Mouse (Mus musculus): ENCODE results near the gene Adh7. TPM values are rescaled to one million over a fixed set of nuclear protein-coding genes. Genes with fewer than 3 reads are reported as not detected.
A peak's percentile ranks its signal among the peaks of the same experiment; 100 is the strongest.

Adh7 gene
- 100 to 1,000 TPM in 2 of 4 experiments, 1 to 10 TPM in 2; 1.5 to 212 (median 76.4) TPM for total RNA-seq (2022)

GRCm38 (mm10) chr3:138217631-138218264, at the start of gene Adh7:
TSS of gene Adh7 (plus strand) at chr3:138217760.
- DNase-seq, result no peak

- no peak for DNase-seq
These were observed 44.3 kb upstream of the Adh7 start for GRCm38 (mm10) chr3:138173291-138173690.

- DNase-seq, result no peak
These were observed 42.0 kb upstream of the Adh7 start for GRCm38 (mm10) chr3:138175551-138175950.

GRCm38 (mm10) chr3:138182019-138182418, 35.5 kb upstream of the Adh7 start:
- no peak for DNase-seq

- no peak for DNase-seq
These were observed 34.2 kb upstream of the Adh7 start for GRCm38 (mm10) chr3:138183371-138183770.

- no peak for DNase-seq
These were observed 32.3 kb upstream of the Adh7 start for GRCm38 (mm10) chr3:138185290-138185689.

- DNase-seq, result no peak
These were observed 31.3 kb upstream of the Adh7 start for GRCm38 (mm10) chr3:138185995-138186930.

GRCm38 (mm10) chr3:138192260-138192659, 25.3 kb upstream of the Adh7 start:
- peak; percentile 43 for DNase-seq

GRCm38 (mm10) chr3:138193683-138194302, 23.8 kb upstream of the Adh7 start, which contains the start of gene 4930579F01Rik:
TSS of gene 4930579F01Rik (minus strand) at chr3:138193825.
- no peak for DNase-seq

- no peak for DNase-seq
These were observed 20.5 kb upstream of the Adh7 start for GRCm38 (mm10) chr3:138197093-138197492.

GRCm38 (mm10) chr3:138197556-138197955, 20.0 kb upstream of the Adh7 start:
- DNase-seq, result no peak

- peak; percentile 78 for DNase-seq
These were observed 19.4 kb upstream of the Adh7 start for GRCm38 (mm10) chr3:138197973-138198721.

GRCm38 (mm10) chr3:138198722-138199068, 18.9 kb upstream of the Adh7 start:
- no peak for DNase-seq

- DNase-seq, result no peak
These were observed 8.7 kb upstream of the Adh7 start for GRCm38 (mm10) chr3:138208821-138209220.

GRCm38 (mm10) chr3:138210432-138211075, 7.0 kb upstream of the Adh7 start:
- peak; percentile 82 for DNase-seq

GRCm38 (mm10) chr3:138212431-138212951, 5.1 kb upstream of the Adh7 start:
- DNase-seq, result no peak

GRCm38 (mm10) chr3:138215395-138215989, 2.1 kb upstream of the Adh7 start:
- DNase-seq, result no peak

- no peak for DNase-seq
These were observed 1.5 kb upstream of the Adh7 start for GRCm38 (mm10) chr3:138216091-138216490.

- DNase-seq, result no peak
These were observed 3.6 kb downstream of the Adh7 start for GRCm38 (mm10) chr3:138221116-138221515.

- DNase-seq, result no peak
These were observed 5.0 kb downstream of the Adh7 start for GRCm38 (mm10) chr3:138222511-138222910.

- DNase-seq, result no peak
These were observed 5.4 kb downstream of the Adh7 start for GRCm38 (mm10) chr3:138222952-138223351.
